Mouse (Mus musculus) heart, postnatal 0 days (tissue): Measurements from ENCODE around the gene Pigk.

Source experiments
- CTCF ChIP-seq: IDR thresholded peaks from 2 replicates; pipeline ENCODE4 v1.5.1; 2016; ENCODE audit warnings: antibody characterized with exemption, control low read depth, low read depth
- EP300 ChIP-seq: IDR thresholded peaks from 2 replicates; pipeline ENCODE4 v1.6.1; 2016; ENCODE audit warnings: antibody characterized with exemption, low read depth

DNA sequence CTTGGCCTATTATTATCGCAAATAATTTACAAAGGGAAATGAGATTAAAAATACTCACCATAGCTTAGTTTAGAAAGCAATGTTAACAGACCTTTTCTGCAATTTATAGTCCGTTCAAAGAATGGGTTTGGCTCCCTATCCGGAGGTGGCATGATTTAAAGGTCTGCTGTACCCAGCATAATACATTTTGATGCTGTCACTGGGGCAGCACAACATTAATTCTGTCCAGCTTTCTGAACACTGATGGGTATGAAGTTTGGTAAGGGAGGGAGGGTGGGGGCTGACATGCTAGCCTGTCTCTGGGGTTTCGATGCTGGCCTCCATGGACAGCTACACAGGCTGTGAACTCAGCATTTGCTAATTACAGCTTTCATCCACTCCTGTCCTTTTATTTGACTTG lies 118.5 kb downstream of the Pigk start:
- TF ChIP-seq CTCF (no peak), EP300 (no peak)
